Mouse (Mus musculus) G1E (cell line): ENCODE measurements at regions not wholly inside any gene's neighbourhood (a gene's known extent, or its start where the extent isn't known, plus 50 kb on each side); places are given as distances from the start of the nearest gene placed in this dataset.

Experiments
- CTCF ChIP-seq: IDR thresholded peaks from 2 replicates; pipeline ENCODE4 v1.5.1; 2012; ENCODE audit warnings: low read depth, low read length, inconsistent platforms, mixed read lengths
- GATA1 ChIP-seq: IDR thresholded peaks from 2 replicates; pipeline ENCODE4 v1.6.1; 2012; ENCODE audit warnings: borderline replicate concordance, low read length, inconsistent platforms, mixed read lengths
- GATA2 ChIP-seq: IDR thresholded peaks from 2 replicates; pipeline ENCODE4 v1.6.1; 2012; ENCODE audit warnings: low read depth, low read length, inconsistent platforms, borderline replicate concordance
- TAL1 ChIP-seq: conservative IDR thresholded peaks from 2 replicates; pipeline ENCODE4 v1.6.1; 2012; ENCODE audit warnings: low read depth, low read length, inconsistent platforms, mixed read lengths

DNA sequence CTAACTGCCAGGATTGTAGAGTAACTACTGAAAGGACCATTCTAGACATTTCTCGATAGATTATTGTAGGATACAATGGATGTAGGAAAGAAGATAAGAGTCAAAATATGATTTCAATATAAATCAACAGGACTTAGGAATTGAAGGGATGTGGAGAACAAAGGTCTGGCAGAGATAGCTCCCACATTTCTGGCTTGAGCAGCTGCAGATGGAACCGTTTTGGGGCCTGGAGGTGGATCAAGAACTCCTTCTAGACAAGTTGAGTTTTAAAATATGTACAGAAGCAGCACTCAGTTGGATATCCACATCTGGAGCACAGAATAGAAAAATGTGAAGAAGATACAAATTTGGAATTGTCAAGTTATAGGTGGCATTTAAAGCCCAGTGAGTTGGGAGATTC lies 901.9 kb upstream of the Gm7489 start:
- TF ChIP-seq CTCF (no peak), GATA1 (no peak), GATA2 (no peak), TAL1 (no peak)
